10 mouse cellular contexts compared by ENCODE assay signal in genomic region chr1:167119439-167119838, GRCm38 (mm10).
A peak's percentile ranks its signal among the peaks of the same experiment; 100 is the strongest.
DNase-seq lines count a peak whose midpoint lies in the region; ATAC-seq lines count a peak whose summit lies in the region.
"Had no signal": no experiment of that assay in that cellular context is flagged by ENCODE, and none has a peak within 500 bp of the region (broad histone marks: within the 10 kb centered on the region; RNA-seq: fewer than 3 reads in every experiment).

No protein-coding gene starts in this region.

- no peaks in the 10 kb centered on the region for H3K27me3 ChIP-seq in hindbrain, embryonic 11.5 days (ENCODE audit: control insufficient read depth, insufficient read depth, low read length)
- no peaks in the 10 kb centered on the region for H3K27me3 ChIP-seq in hindbrain, embryonic 10.5 days (ENCODE audit: insufficient read depth, poor library complexity, severe bottlenecking)
- H3K27me3 ChIP-seq in hindbrain, embryonic 12.5 days: no peaks in the 10 kb centered on the region

- no peaks in the 10 kb centered on the region for H3K9me3 ChIP-seq in hindbrain, embryonic 11.5 days (ENCODE audit: control insufficient read depth, low read length)
- H3K9me3 ChIP-seq in hindbrain, embryonic 10.5 days: no peaks in the 10 kb centered on the region
- no peaks in the 10 kb centered on the region for H3K9me3 ChIP-seq in hindbrain, embryonic 12.5 days (replicated peaks)

- WGBS in hindbrain, embryonic 11.5 days: 51% methylated on average over 8 of the region's 8 CpGs
- 51% methylated on average over 8 of the region's 8 CpGs for WGBS in hindbrain, embryonic 10.5 days
- WGBS in hindbrain, embryonic 12.5 days: 41% methylated on average over 8 of the region's 8 CpGs

- 0 out of 2 replicates have a peak overlapping the region, but pooled peaks have one; percentile 0 for H3K27ac ChIP-seq in hindbrain, embryonic 11.5 days (ENCODE audit: low read depth, low read length)
- no peak overlapping the region for H3K27ac ChIP-seq in hindbrain, embryonic 10.5 days
- peak overlapping the region; percentile 52; the same call in 1 of the 2 replicates for H3K27ac ChIP-seq in hindbrain, embryonic 12.5 days

- peak; percentile 62; the same call in 1 of the 2 replicates for ATAC-seq in hindbrain, embryonic 11.5 days (ENCODE audit: low FRiP score)
- peak; percentile 66 for ATAC-seq in hindbrain, embryonic 12.5 days (ENCODE audit: low FRiP score)
- ATAC-seq in erythroid progenitor cell, adult 5-6 weeks (replicated peaks; ENCODE audit: low FRiP score, poor library complexity, severe bottlenecking): no peak

- H3K4me2 ChIP-seq in hindbrain, embryonic 11.5 days (replicated peaks; ENCODE audit: low read depth, low read length): no peak overlapping the region
- no peak overlapping the region for H3K4me2 ChIP-seq in hindbrain, embryonic 12.5 days (replicated peaks)

- H3K4me1 ChIP-seq in hindbrain, embryonic 11.5 days (replicated peaks; ENCODE audit: control insufficient read depth, insufficient read depth, low read length): peaks cover 2% of the 10 kb centered on the region; the same call in 1 of the 2 replicates
- H3K4me1 ChIP-seq in hindbrain, embryonic 10.5 days (replicated peaks): peaks cover 22% of the 10 kb centered on the region
- peaks cover 13% of the 10 kb centered on the region; the same call in 1 of the 2 replicates for H3K4me1 ChIP-seq in hindbrain, embryonic 12.5 days

- intact Hi-C loops in left cerebral cortex, postnatal 4 days (cut with DNase I): no loop called here
- intact Hi-C loops in heart, postnatal 36 days (cut with DNase I): no loop called here

- no peak overlapping the region for H3K9ac ChIP-seq in hindbrain, embryonic 11.5 days (ENCODE audit: low read depth, low read length)
- no peak overlapping the region for H3K9ac ChIP-seq in hindbrain, embryonic 12.5 days

- DNase-seq in hindbrain, embryonic 11.5 days (ENCODE audit: low spot score): no peak
- DNase-seq in hindbrain, embryonic 10.5 days (ENCODE audit: low spot score): no peak
- DNase-seq in left cerebral cortex, postnatal 4 days: peak; percentile 32
- DNase-seq in right cerebral cortex, postnatal 10 days (ENCODE audit: low spot score in 2 of 2): peak; percentile 74 to 77
- no peak for DNase-seq in cerebellum, postnatal 36 days
- no peak for DNase-seq in heart, postnatal 36 days
- DNase-seq: cerebellum, postnatal 14 days; kidney, adult 11 months had no signal

- no peaks in the 10 kb centered on the region for H3K36me3 ChIP-seq in hindbrain, embryonic 11.5 days (ENCODE audit: control insufficient read depth, insufficient read depth, low read length)
- H3K36me3 ChIP-seq in hindbrain, embryonic 10.5 days: no peaks in the 10 kb centered on the region
- no peaks in the 10 kb centered on the region for H3K36me3 ChIP-seq in hindbrain, embryonic 12.5 days

- no peak overlapping the region for H3K4me3 ChIP-seq in hindbrain, embryonic 11.5 days (ENCODE audit: low read depth, low read length)
- H3K4me3 ChIP-seq in hindbrain, embryonic 10.5 days: no peak overlapping the region
- H3K4me3 ChIP-seq in hindbrain, embryonic 12.5 days: no peak overlapping the region

Comparison
In these comparisons a context has a peak if more than half of its experiments do, and no peak if none do; other contexts are left out.
1. DNase-seq: peak in left cerebral cortex, postnatal 4 days (single experiment) and right cerebral cortex, postnatal 10 days (2 of 2); none in hindbrain, embryonic 11.5 days (single experiment), hindbrain, embryonic 10.5 days (single experiment), cerebellum, postnatal 36 days (0 of 2) and heart, postnatal 36 days (0 of 2).